In the genomic region with DNA sequence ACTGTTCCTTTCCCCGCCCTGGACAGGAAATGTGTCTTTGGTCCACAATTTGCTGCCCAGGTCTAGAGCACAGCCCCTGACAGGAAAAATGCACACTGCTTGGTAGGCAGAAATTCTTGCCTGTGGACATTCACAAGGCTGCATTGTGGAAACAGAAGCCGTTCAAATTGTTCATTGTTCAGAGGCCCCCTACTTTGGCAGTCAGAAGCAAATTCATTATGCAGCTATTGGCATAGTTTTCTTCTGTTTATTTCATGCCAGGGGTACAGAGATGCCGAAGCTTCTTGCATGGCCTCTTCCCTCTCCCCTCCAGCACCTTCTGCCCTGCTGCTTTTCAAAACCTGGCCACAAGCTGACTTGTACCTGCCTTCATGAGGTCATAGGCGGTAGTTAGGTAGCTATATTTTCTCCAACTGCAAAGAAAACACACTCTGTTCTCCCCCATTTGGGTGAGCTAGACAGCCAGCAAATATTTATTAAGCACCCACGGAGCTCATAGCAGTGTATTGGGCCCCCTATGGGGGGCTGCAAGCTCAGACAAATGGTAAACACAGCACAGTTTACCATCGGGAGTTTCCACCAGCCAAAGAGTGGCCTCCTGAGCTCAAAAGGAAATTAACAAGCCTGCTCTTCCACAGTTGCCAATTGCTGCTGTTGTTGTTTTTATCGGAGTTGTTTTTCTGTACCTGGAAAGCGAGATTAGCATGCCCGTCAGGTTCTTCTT, we compare ENCODE assay signal across 10 mouse cellular contexts. TPM values are rescaled to one million over a fixed set of nuclear protein-coding genes. Genes with fewer than 3 reads are reported as not detected.
DNase-seq lines count a peak whose midpoint lies in the region; ATAC-seq and TF ChIP-seq lines count a peak whose summit lies in the region.
"Had no signal": no experiment of that assay in that cellular context is flagged by ENCODE, and none has a peak within 500 bp of the region (broad histone marks: within the 10 kb centered on the region; RNA-seq: fewer than 3 reads in every experiment).

No protein-coding gene starts in this region.

- no peak for TF ChIP-seq EP300 in heart, adult 2 months (IDR thresholded peaks at IDR 0.05; ENCODE audit: insufficient read depth, low read depth, low read length)

- peak overlapping the region; percentile 77 for H3K27ac ChIP-seq in forebrain, embryonic 13.5 days
- H3K27ac ChIP-seq in forebrain, embryonic 10.5 days: no peak overlapping the region
- peak overlapping the region; percentile 91 for H3K27ac ChIP-seq in layer of hippocampus, adult 2 months
- H3K27ac ChIP-seq in heart, adult 2 months: no peak overlapping the region
- H3K27ac ChIP-seq: intestine, embryonic 15.5 days had no signal

- WGBS in forebrain, embryonic 13.5 days: 42% methylated on average over 9 of the region's 9 CpGs
- WGBS in forebrain, embryonic 10.5 days: 72% methylated on average over 9 of the region's 9 CpGs
- 53% methylated on average over 9 of the region's 9 CpGs for WGBS in heart, adult 2 months

- H3K36me3 ChIP-seq in forebrain, embryonic 13.5 days (ENCODE audit: poor library complexity, severe bottlenecking): no peaks in the 10 kb centered on the region
- no peaks in the 10 kb centered on the region for H3K36me3 ChIP-seq in forebrain, embryonic 10.5 days (replicated peaks)
- H3K36me3 ChIP-seq in heart, adult 2 months (ENCODE audit: control insufficient read depth, insufficient read depth, low read length): no peaks in the 10 kb centered on the region
- H3K36me3 ChIP-seq: intestine, embryonic 15.5 days had no signal

- no peak overlapping the region for H3K9ac ChIP-seq in forebrain, embryonic 13.5 days
- no peak overlapping the region for H3K9ac ChIP-seq in heart, adult 2 months (ENCODE audit: low read depth, low read length)
- H3K9ac ChIP-seq: intestine, embryonic 15.5 days had no signal

- H3K4me3 ChIP-seq in forebrain, embryonic 13.5 days: no peak overlapping the region
- H3K4me3 ChIP-seq in forebrain, embryonic 10.5 days: no peak overlapping the region
- no peak overlapping the region for H3K4me3 ChIP-seq in layer of hippocampus, adult 2 months
- no peak overlapping the region for H3K4me3 ChIP-seq in heart, adult 2 months
- H3K4me3 ChIP-seq: erythroblast, embryonic 14.5 days; intestine, embryonic 15.5 days had no signal

- peak overlapping the region; percentile 28 for H3K4me2 ChIP-seq in forebrain, embryonic 13.5 days
- H3K4me2 ChIP-seq: intestine, embryonic 15.5 days had no signal

- no peak for DNase-seq in forebrain, embryonic 10.5 days (ENCODE audit: extremely low spot score, low spot score)
- peak; percentile 27 for DNase-seq in right cerebral cortex, adult 18-20 months
- DNase-seq in right cerebral cortex, adult 2 months (ENCODE audit: low spot score in 2 of 2): no peak
- peak; percentile 25 to 32 for DNase-seq in layer of hippocampus, adult 2 months (ENCODE audit: low spot score in 2 of 2)
- DNase-seq in heart, adult 2 months: no peak
- DNase-seq in kidney, adult 9 months: no peak
- no peak for DNase-seq in adrenal gland, postnatal 25 days

- peak; percentile 77 for ATAC-seq in forebrain, embryonic 13.5 days
- ATAC-seq: intestine, embryonic 15.5 days had no signal

- intact Hi-C loops in heart, adult 2 months (cut with DNase I): no loop called here

- no peak for TF ChIP-seq POLR2A in heart, adult 2 months (IDR thresholded peaks at IDR 0.05; ENCODE audit: insufficient read depth, low read depth, low read length)

- no peaks in the 10 kb centered on the region for H3K79me2 ChIP-seq in heart, adult 2 months (replicated peaks; ENCODE audit: control insufficient read depth, insufficient read depth, low read length)

- no peak for TF ChIP-seq CTCF in layer of hippocampus, adult 2 months (conservative IDR thresholded peaks at IDR 0.05)
- TF ChIP-seq CTCF in heart, adult 2 months (IDR thresholded peaks at IDR 0.05): no peak

- H3K4me1 ChIP-seq in forebrain, embryonic 13.5 days: peaks cover 17% of the 10 kb centered on the region
- peaks cover 9% of the 10 kb centered on the region for H3K4me1 ChIP-seq in forebrain, embryonic 10.5 days
- no peaks in the 10 kb centered on the region; the same call in 1 of the 2 replicates for H3K4me1 ChIP-seq in heart, adult 2 months (ENCODE audit: control insufficient read depth, insufficient read depth, low read length)
- H3K4me1 ChIP-seq: intestine, embryonic 15.5 days had no signal

- no peaks in the 10 kb centered on the region for H3K9me3 ChIP-seq in forebrain, embryonic 13.5 days (replicated peaks)
- H3K9me3 ChIP-seq in forebrain, embryonic 10.5 days: no peaks in the 10 kb centered on the region
- H3K9me3 ChIP-seq: intestine, embryonic 15.5 days had no signal

- H3K27me3 ChIP-seq in forebrain, embryonic 13.5 days: no peaks in the 10 kb centered on the region
- peaks cover 97% of the 10 kb centered on the region for H3K27me3 ChIP-seq in forebrain, embryonic 10.5 days (ENCODE audit: poor library complexity, severe bottlenecking)
- no peaks in the 10 kb centered on the region for H3K27me3 ChIP-seq in heart, adult 2 months (ENCODE audit: control insufficient read depth, insufficient read depth, low read length)

RNA-seq across cellular contexts. Expression of gene Gpm6b, which starts 48.2 kb away (rescaled TPM):
- polyA plus RNA-seq in forebrain, embryonic 13.5 days (2015; fragmentation: Nextera tagmentation; extraction: Ambion mirVana): 331 and 351 TPM in 2 replicates
- 37.1 and 43.5 TPM in 2 replicates for polyA plus RNA-seq in forebrain, embryonic 10.5 days (2016; fragmentation: Nextera tagmentation; extraction: Ambion mirVana)
- 100 to 1,000 TPM; 664 to 679 TPM for total RNA-seq in layer of hippocampus, adult 2 months (2021)
- total RNA-seq in heart, adult 2 months (2021): 10 to 100 TPM; 10.8 to 12.5 TPM
- 6.4 and 14.1 TPM in 2 replicates for polyA plus RNA-seq in heart, adult 2 months (2012; rRNA removed)
- total RNA-seq in adrenal gland, postnatal 25 days (2021): 4.9 and 5.4 TPM in 2 replicates

Comparison
In these comparisons a context has a peak if more than half of its experiments do, and no peak if none do; other contexts are left out.
1. H3K27ac ChIP-seq: peak in forebrain, embryonic 13.5 days (single experiment) and layer of hippocampus, adult 2 months (single experiment); none in forebrain, embryonic 10.5 days (single experiment) and heart, adult 2 months (single experiment).
2. DNase-seq: peak in right cerebral cortex, adult 18-20 months (single experiment) and layer of hippocampus, adult 2 months (2 of 2); none in forebrain, embryonic 10.5 days (single experiment), right cerebral cortex, adult 2 months (0 of 2), heart, adult 2 months (0 of 2), kidney, adult 9 months (single experiment) and adrenal gland, postnatal 25 days (single experiment).
3. RNA of gene Gpm6b, which starts 48.2 kb away (total RNA-seq): 664 to 679 TPM in layer of hippocampus, adult 2 months; 10.8 to 12.5 TPM in heart, adult 2 months and 4.9 to 5.4 TPM in adrenal gland, postnatal 25 days; every median in the first group is over 10 times any median in the second.